Mouse (Mus musculus): ENCODE measurements at regions not wholly inside any gene's neighbourhood (a gene's known extent, or its start where the extent isn't known, plus 50 kb on each side); places are given as distances from the start of the nearest gene placed in this dataset.

- no peak for DNase-seq (ENCODE audit: low spot score in 2 of 2)
Measured at GRCm38 (mm10) chr4:93986189-93986588, 570.2 kb upstream of the Gm10306 start.

GRCm38 (mm10) chr4:93990273-93990869, 566.0 kb upstream of the Gm10306 start:
- no peak for DNase-seq (ENCODE audit: low spot score in 2 of 2)

- DNase-seq (ENCODE audit: low spot score in 2 of 2), result no peak
Measured at GRCm38 (mm10) chr4:94005818-94006217, 550.5 kb upstream of the Gm10306 start.

DNA sequence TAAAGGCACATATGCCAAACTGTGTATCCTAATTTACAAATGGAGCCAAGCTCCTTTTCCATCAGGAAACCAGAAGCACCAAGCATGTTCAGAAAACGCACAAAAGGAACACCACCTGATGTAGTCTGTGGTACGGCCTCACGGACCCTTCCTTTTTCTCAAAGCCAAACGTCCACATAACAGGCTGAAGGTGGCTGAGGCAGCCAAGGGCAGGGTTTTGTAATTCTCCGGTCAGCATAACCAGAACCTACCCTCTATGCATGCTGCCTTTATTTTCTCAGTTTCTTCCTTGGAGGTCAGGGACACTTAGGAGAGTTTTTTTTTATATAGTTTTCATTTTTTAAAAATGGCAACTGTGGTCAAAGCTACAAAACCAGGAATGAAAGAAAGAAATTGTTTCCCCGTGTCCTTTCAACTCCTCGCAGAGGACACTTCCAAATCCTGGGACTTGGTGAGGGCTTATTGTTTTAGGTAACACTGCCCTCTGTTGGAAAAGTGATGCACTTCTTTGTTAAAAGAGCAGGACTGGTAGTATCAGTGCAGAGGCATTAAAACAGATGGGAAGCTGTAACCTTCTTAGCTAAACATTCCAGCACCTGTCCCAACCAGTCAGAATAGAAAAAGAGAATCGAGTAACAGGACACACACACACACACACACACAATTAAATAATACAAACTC, 549.1 kb upstream of the Gm10306 start:
- peak; percentile 12 to 77 for DNase-seq (ENCODE audit: low spot score in 2 of 2)

GRCm38 (mm10) chr4:94015713-94016112, 540.6 kb upstream of the Gm10306 start:
- no peak for DNase-seq (ENCODE audit: low spot score in 2 of 2)

DNA sequence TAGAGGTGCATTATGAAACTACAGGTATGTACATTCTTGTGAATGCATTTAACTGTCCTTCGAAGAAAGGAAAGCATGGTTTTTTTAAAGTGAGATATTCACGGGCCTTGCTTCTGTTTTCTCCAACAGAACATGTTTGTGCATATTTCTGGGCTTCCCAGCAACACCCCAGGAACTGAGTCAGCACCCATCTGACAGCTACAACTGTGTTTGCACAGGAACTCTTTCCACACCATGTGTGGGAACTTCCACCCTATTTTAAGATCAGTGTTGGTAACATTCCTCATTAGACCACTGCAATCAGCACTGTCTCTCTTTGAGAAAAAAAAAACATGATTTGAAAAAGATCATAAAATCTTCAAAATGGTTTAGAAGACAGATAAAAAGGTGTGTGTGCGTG, 538.6 kb upstream of the Gm10306 start:
- DNase-seq (ENCODE audit: low spot score in 2 of 2), result peak; percentile 5 to 62

- DNase-seq (ENCODE audit: low spot score in 2 of 2), result no peak
Measured at GRCm38 (mm10) chr4:94049629-94050310, 506.6 kb upstream of the Gm10306 start.

DNA sequence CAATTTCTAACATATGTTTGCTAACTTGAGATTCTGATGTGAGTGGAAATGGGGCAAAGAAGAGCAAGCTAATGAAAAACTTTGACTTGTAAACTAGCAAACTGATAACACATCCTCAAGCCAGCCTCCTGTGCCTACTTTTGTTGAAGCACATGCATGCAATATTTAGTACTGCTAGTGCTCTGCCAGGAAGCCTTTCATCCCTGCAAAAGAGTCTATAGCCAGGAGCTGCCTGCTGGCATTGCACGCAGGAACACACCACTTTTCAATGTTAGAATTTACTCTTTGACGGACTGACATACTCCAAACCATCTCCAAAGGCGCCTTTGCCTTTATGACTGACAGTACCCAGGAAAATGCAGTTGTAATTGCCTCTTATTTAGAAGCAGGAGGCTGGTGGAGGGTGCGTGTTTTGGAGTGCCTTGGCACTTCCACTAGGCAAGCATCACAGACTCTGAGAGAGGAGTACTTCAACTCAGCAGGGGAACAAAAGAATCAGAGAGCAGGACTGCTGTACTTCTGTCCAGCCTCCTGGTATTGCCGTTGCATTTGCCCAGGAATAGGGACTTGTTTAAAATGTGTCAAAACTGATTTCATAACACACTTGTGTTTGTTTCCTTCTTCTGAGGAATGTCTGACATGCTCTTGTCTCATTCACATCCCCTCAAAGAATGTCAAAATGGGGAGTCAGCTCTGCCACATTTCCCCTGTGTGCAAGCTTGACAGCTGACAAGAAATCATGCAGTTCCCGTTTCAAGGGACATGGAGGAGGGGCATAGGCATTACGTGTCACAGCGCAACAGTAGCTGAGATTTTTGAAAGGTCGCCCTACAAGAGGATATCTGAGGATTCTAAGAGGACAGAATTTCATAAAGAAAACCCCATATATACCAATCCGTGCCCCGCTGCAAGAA, 503.8 kb upstream of the Gm10306 start:
- DNase-seq (ENCODE audit: low spot score in 2 of 2), result peak in 1 of 2 experiments; percentile 5

DNA sequence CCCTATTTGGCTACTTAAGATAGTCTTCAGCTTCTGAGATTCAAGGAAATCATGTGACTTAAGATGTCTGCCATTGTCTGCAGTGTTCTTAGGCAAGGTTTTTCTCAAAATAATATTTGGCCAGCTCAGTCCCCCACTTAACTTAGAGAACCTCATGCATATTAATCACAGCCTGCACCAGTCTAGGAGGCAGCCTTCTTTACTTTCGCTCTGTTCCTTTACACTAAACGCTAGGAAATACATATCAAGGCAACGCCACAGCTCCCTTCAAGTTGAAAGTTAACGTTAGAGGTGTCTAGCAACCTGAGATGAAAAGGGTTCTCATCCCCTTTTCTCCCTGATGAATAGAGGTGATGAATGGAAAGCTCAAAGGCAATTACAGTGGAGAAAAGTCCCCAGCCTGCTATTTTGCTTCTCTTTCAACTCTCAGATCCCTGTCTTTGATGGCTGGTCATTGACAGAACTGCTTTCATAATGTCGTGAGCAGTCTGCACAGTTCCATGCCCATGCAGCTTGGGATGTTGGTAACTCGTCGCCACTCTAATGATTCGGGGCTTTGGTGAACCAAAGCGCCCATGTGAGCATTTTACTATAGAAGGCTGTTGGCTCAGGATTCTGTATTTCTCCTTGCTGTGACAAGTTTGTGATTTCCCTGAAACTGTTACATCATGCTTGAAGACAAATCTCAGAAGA, 483.0 kb upstream of the Gm10306 start:
- DNase-seq (ENCODE audit: low spot score in 2 of 2), result no peak

DNA sequence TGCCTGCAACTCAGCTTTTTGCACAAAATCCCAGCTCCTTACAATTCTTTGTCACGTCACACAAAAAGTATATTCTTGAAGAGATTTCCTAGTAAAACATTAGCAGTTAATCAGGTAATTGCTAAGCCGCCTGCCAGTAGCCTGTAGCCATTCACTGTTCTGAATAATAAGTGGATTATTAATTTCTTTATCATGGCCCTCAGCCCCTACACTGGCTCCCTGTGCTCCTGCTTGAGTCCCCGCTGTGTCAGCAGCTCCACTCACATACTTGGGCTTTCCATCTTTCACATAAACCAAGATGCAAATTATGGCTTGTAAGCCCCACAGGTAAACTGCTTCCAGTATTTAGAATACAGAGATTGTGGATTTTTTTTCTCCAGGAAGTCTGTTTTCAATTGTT, 473.5 kb upstream of the Gm10306 start:
- DNase-seq (ENCODE audit: low spot score in 2 of 2), result no peak

DNA sequence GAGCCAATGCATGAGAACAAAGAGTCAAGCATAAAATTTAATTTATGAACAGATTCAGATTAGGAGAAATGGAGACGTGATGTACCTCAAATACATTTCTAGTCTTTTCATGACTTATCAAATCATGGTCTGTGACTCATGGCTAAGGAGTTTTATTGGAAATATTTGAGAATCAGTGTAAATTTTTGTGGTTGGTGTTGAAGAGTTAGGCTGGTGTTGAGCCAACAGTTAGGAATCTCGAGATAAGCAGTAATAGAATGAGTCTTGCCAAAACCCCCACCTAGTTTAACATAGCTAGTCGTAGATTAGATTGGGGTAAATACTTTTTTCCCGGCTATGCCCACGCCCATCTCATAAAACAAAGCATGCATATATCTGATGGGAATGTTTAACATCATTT, 462.0 kb upstream of the Gm10306 start:
- DNase-seq (ENCODE audit: low spot score in 2 of 2), result no peak

- no peak for DNase-seq (ENCODE audit: low spot score in 2 of 2)
Measured at GRCm38 (mm10) chr4:94106941-94107340, 449.4 kb upstream of the Gm10306 start.

DNA sequence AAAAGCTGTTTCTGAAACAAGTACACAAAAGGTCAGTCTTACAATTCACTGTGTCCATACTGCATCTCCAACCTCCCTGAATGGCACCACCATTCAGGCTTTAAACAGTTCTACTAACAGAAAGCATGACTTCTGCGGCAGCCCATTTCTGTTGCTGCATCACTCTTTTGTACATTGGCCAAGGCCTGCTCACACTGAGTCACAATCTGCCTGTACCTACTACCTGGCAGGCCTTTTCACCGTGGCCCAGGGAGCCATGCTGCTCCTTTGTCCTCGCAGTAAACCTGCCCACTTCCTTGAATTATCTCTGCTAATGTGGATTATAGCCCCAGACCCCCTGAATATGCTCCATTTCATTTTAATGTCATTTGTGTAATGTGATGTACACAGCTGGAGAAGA, 439.5 kb upstream of the Gm10306 start:
- no peak for DNase-seq (ENCODE audit: low spot score in 2 of 2)

DNA sequence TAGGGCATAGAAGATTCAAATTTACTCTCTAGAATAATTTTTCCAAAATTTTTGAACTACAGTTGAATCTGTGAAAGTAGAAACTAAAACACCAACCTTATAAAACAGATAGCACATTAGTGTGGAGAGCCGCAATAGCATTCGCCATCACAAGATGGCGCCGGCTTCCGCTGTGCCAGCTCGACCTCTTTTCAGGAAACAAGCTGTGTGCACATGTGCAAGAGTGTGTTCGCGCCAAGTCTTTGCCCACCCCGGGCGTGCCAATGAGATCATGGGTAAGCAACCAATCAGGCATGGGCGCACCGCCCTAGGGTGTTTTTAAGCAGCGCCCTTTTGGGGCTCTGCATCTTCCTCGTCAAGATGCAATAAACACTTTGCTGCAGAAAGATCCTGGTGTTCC, 432.2 kb upstream of the Gm10306 start:
- DNase-seq (ENCODE audit: low spot score in 2 of 2), result no peak

GRCm38 (mm10) chr4:94137921-94138320, 418.4 kb upstream of the Gm10306 start:
- no peak for DNase-seq (ENCODE audit: low spot score in 2 of 2)

GRCm38 (mm10) chr4:94144901-94145801, 411.2 kb upstream of the Gm10306 start:
- DNase-seq (ENCODE audit: low spot score in 2 of 2), result no peak

GRCm38 (mm10) chr4:94147964-94148533, 408.3 kb upstream of the Gm10306 start:
- DNase-seq (ENCODE audit: low spot score in 2 of 2), result no peak

DNA sequence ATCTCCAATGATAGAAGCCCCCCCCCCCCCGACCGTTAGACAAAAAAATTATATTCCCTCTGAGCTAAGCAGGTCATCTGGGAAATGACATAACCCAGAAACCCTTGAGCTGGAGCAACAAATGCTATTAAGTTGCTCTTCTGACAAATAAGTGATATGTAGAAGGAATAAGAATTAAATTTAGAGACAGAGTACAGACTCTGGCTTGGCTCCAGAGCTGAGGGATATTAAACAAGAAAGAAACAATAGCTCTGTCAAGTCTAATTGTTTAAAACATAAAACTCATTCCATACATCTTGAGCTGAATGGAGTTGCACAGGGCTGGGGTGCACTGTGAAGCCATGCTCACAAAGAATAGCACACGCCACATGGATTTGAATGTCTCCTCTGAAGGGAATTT, 407.3 kb upstream of the Gm10306 start:
- no peak for DNase-seq (ENCODE audit: low spot score in 2 of 2)

DNA sequence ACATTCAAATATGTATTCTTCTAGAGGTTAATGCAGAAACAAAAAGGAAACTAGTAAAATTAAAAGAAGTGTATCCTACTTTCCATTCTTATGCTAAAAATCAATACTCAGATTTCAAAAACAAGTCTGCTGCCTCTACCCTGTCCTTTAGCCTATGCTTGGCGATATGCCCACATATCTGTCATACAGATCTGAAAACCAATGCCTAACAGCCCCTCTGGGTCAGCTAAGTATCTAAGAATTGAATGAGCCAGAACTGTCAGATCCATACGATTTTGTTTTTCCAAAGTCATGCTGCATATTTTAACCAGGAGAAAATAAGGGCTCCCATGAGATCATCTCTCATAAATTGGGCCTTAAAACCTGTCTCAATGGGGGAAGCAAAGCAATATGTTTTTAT, 395.7 kb upstream of the Gm10306 start:
- no peak for DNase-seq (ENCODE audit: low spot score in 2 of 2)

DNA sequence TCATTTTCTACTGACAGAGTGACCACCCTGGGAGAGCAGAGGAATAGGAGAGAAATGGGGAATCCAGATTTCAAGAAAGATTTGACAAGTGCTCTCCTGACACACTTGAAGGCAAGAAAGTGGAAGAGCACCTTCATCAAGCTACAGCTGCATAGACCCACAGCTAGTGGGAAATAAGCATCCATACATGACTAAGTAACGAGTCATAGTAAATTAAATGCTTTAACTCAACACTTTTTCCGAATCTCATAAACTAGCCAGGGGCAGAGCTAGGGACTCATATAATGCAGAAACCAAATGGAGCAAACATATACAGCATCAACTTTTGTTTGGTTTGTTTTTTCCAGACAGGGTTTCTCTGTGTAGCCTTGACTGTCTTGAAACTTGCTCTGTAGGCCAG, 383.2 kb upstream of the Gm10306 start:
- DNase-seq (ENCODE audit: low spot score in 2 of 2), result no peak

All from layer of hippocampus, postnatal 14 days (tissue).